Mouse (Mus musculus) c-Kit-positive CD71-positive TER-119-positive erythroid progenitor cells, embryonic 14.5 days (primary cell): ENCODE results near the gene Nell2.
"Not testable (repeated sequence)": the region's sequence is repeated elsewhere in the genome, so short reads cannot be mapped to it uniquely, and the experiment has no call there.

Experiments
- DNase-seq: peaks from one replicate; pipeline ENCODE4 v3.0.0-alpha.2; 2013; ENCODE audit warnings: low spot score

Gene Nell2

GRCm38 (mm10) chr15:95527948-95528861 is at the start of gene Nell2:
Gene Nell2 (minus strand): TSS chr15:95528559.
- DNase-seq: no peak

GRCm38 (mm10) chr15:95574661-95575060 is 46.3 kb upstream of the Nell2 start:
- peak; percentile 25 for DNase-seq

GRCm38 (mm10) chr15:95569606-95570005 is 41.2 kb upstream of the Nell2 start:
- no peak for DNase-seq

GRCm38 (mm10) chr15:95565160-95565559 is 36.8 kb upstream of the Nell2 start:
- no peak for DNase-seq

- no peak for DNase-seq
These were observed 32.9 kb upstream of the Nell2 start for GRCm38 (mm10) chr15:95561303-95561702.

GRCm38 (mm10) chr15:95550011-95550410 is 21.7 kb upstream of the Nell2 start:
- DNase-seq: no peak

GRCm38 (mm10) chr15:95542632-95543031 is 14.3 kb upstream of the Nell2 start:
- no peak for DNase-seq

GRCm38 (mm10) chr15:95536724-95537123 is 8.4 kb upstream of the Nell2 start:
- no peak for DNase-seq

GRCm38 (mm10) chr15:95536230-95536629 is 7.9 kb upstream of the Nell2 start:
- no peak for DNase-seq

- DNase-seq: no peak
These were observed 6.3 kb upstream of the Nell2 start for GRCm38 (mm10) chr15:95534644-95535043.

- DNase-seq: no peak
These were observed 855 bp downstream of the Nell2 start for GRCm38 (mm10) chr15:95527461-95527947.

GRCm38 (mm10) chr15:95526626-95527411 is 1.5 kb downstream of the Nell2 start:
- no peak for DNase-seq

GRCm38 (mm10) chr15:95525997-95526396 is 2.4 kb downstream of the Nell2 start:
- no peak for DNase-seq

- DNase-seq: no peak
These were observed 10.2 kb downstream of the Nell2 start for GRCm38 (mm10) chr15:95518204-95518603.

- not testable (repeated sequence) for DNase-seq
These were observed 15.1 kb downstream of the Nell2 start for GRCm38 (mm10) chr15:95513306-95513705.

- no peak for DNase-seq
These were observed 32.7 kb downstream of the Nell2 start for GRCm38 (mm10) chr15:95495666-95496065.

GRCm38 (mm10) chr15:95495193-95495592 is 33.2 kb downstream of the Nell2 start:
- DNase-seq: no peak

- DNase-seq: no peak
These were observed 36.2 kb downstream of the Nell2 start for GRCm38 (mm10) chr15:95492201-95492600.

GRCm38 (mm10) chr15:95489174-95489573 is 39.2 kb downstream of the Nell2 start:
- DNase-seq: no peak

- no peak for DNase-seq
These were observed 40.4 kb downstream of the Nell2 start for GRCm38 (mm10) chr15:95487961-95488360.

GRCm38 (mm10) chr15:95482002-95482401 is 46.4 kb downstream of the Nell2 start:
- DNase-seq: no peak

GRCm38 (mm10) chr15:95481585-95481984 is 46.8 kb downstream of the Nell2 start:
- no peak for DNase-seq

GRCm38 (mm10) chr15:95476440-95476839 is 51.9 kb downstream of the Nell2 start:
- DNase-seq: no peak
